Comparison of ENCODE assay signal across 27 mouse cellular contexts in genomic region chr16:95207547-95207946, GRCm38 (mm10). TPM values are rescaled to one million over a fixed set of nuclear protein-coding genes. Genes with fewer than 3 reads are reported as not detected.
DNase-seq lines count a peak whose midpoint lies in the region; ATAC-seq and TF ChIP-seq lines count a peak whose summit lies in the region.
"Had no signal": no experiment of that assay in that cellular context is flagged by ENCODE, and none has a peak within 500 bp of the region (broad histone marks: within the 10 kb centered on the region; RNA-seq: fewer than 3 reads in every experiment).

No protein-coding gene starts in this region.

- H3K9ac ChIP-seq in heart, embryonic 12.5 days: no peak overlapping the region
- H3K9ac ChIP-seq in stomach, embryonic 14.5 days (replicated peaks; ENCODE audit: low read depth, low read length): no peak overlapping the region
- H3K9ac ChIP-seq in stomach, postnatal 0 days (ENCODE audit: low read length): no peak overlapping the region
- H3K9ac ChIP-seq in intestine, embryonic 15.5 days: no peak overlapping the region
- H3K9ac ChIP-seq: embryonic facial prominence, embryonic 13.5 days; embryonic facial prominence, embryonic 15.5 days; forebrain, embryonic 12.5 days had no signal

- TF ChIP-seq CTCF in stomach, postnatal 0 days (IDR thresholded peaks at IDR 0.05; ENCODE audit: low read depth): no peak

- no peaks in the 10 kb centered on the region for H3K36me3 ChIP-seq in heart, embryonic 12.5 days
- no peaks in the 10 kb centered on the region for H3K36me3 ChIP-seq in stomach, embryonic 14.5 days (ENCODE audit: control insufficient read depth, insufficient read depth, low read length)
- H3K36me3 ChIP-seq in stomach, postnatal 0 days (ENCODE audit: control insufficient read depth, insufficient read depth, low read length): no peaks in the 10 kb centered on the region
- H3K36me3 ChIP-seq in intestine, embryonic 15.5 days: no peaks in the 10 kb centered on the region
- H3K36me3 ChIP-seq: embryonic facial prominence, embryonic 13.5 days; embryonic facial prominence, embryonic 15.5 days; forebrain, embryonic 10.5 days; forebrain, embryonic 12.5 days had no signal

- no peak for TF ChIP-seq EP300 in stomach, postnatal 0 days (optimal IDR thresholded peaks at IDR 0.05)

- H3K4me1 ChIP-seq in heart, embryonic 12.5 days (replicated peaks): no peaks in the 10 kb centered on the region
- H3K4me1 ChIP-seq in stomach, embryonic 14.5 days (ENCODE audit: control insufficient read depth, insufficient read depth, low read length): no peaks in the 10 kb centered on the region; the same call in 1 of the 2 replicates
- no peaks in the 10 kb centered on the region for H3K4me1 ChIP-seq in stomach, postnatal 0 days (replicated peaks; ENCODE audit: control insufficient read depth, insufficient read depth)
- no peaks in the 10 kb centered on the region for H3K4me1 ChIP-seq in intestine, embryonic 15.5 days (replicated peaks)
- H3K4me1 ChIP-seq: embryonic facial prominence, embryonic 13.5 days; forebrain, embryonic 10.5 days; forebrain, embryonic 12.5 days had no signal

- peak; percentile 61 for DNase-seq in heart, adult 11 months
- no peak for DNase-seq in stomach, postnatal 0 days (ENCODE audit: low spot score)
- no peak for DNase-seq in cerebellum, postnatal 36 days
- DNase-seq in thymus, adult 18-20 months: no peak
- DNase-seq: adrenal gland, adult 2 months; adrenal gland, postnatal 10 days; adrenal gland, postnatal 25 days; B cell, adult 2 months; cerebellum, adult 11 months; cerebellum, adult 18-20 months; cerebellum, adult 8-10 months; cerebellum, adult 9-11 months; cerebellum, postnatal 14 days; embryo, embryonic 11 days had no signal

- H3K9me3 ChIP-seq in heart, embryonic 12.5 days (replicated peaks): no peaks in the 10 kb centered on the region
- H3K9me3 ChIP-seq in stomach, embryonic 14.5 days (ENCODE audit: control insufficient read depth, low read depth, low read length): no peaks in the 10 kb centered on the region
- H3K9me3 ChIP-seq in stomach, postnatal 0 days (ENCODE audit: control insufficient read depth, low read length): no peaks in the 10 kb centered on the region
- no peaks in the 10 kb centered on the region for H3K9me3 ChIP-seq in intestine, embryonic 15.5 days
- H3K9me3 ChIP-seq: embryonic facial prominence, embryonic 13.5 days; embryonic facial prominence, embryonic 15.5 days; forebrain, embryonic 10.5 days; forebrain, embryonic 12.5 days had no signal

- no peak overlapping the region for H3K27ac ChIP-seq in heart, embryonic 12.5 days (ENCODE audit: poor library complexity, severe bottlenecking)
- H3K27ac ChIP-seq in stomach, embryonic 14.5 days (ENCODE audit: low read length): 0 out of 2 replicates have a peak overlapping the region, but pooled peaks have one; percentile 27
- 0 out of 2 replicates have a peak overlapping the region, but pooled peaks have one; percentile 35 for H3K27ac ChIP-seq in stomach, postnatal 0 days (replicated peaks)
- no peak overlapping the region for H3K27ac ChIP-seq in intestine, embryonic 15.5 days
- H3K27ac ChIP-seq: embryonic facial prominence, embryonic 13.5 days; embryonic facial prominence, embryonic 15.5 days; forebrain, embryonic 10.5 days; forebrain, embryonic 12.5 days had no signal

- no peaks in the 10 kb centered on the region for H3K27me3 ChIP-seq in heart, embryonic 12.5 days (replicated peaks)
- H3K27me3 ChIP-seq in stomach, embryonic 14.5 days (ENCODE audit: control insufficient read depth, insufficient read depth, low read length): no peaks in the 10 kb centered on the region
- no peaks in the 10 kb centered on the region for H3K27me3 ChIP-seq in stomach, postnatal 0 days (ENCODE audit: control insufficient read depth, insufficient read depth, low read length)
- H3K27me3 ChIP-seq in intestine, embryonic 15.5 days (replicated peaks): no peaks in the 10 kb centered on the region
- H3K27me3 ChIP-seq: embryonic facial prominence, embryonic 13.5 days; embryonic facial prominence, embryonic 15.5 days; forebrain, embryonic 12.5 days had no signal

- no peak overlapping the region for H3K4me2 ChIP-seq in heart, embryonic 12.5 days
- H3K4me2 ChIP-seq in stomach, embryonic 14.5 days (replicated peaks; ENCODE audit: low read depth, low read length): no peak overlapping the region
- H3K4me2 ChIP-seq in stomach, postnatal 0 days (replicated peaks; ENCODE audit: low read depth): no peak overlapping the region
- H3K4me2 ChIP-seq in intestine, embryonic 15.5 days (replicated peaks): no peak overlapping the region
- H3K4me2 ChIP-seq: embryonic facial prominence, embryonic 13.5 days; embryonic facial prominence, embryonic 15.5 days; forebrain, embryonic 12.5 days had no signal

- no peak for ATAC-seq in heart, embryonic 12.5 days (ENCODE audit: insufficient number of reproducible peaks, low FRiP score)
- ATAC-seq in granulocyte monocyte progenitor cell, adult 5-6 weeks (replicated peaks; ENCODE audit: poor library complexity, severe bottlenecking): peak; percentile 56
- no peak for ATAC-seq in stomach, embryonic 14.5 days (ENCODE audit: insufficient number of reproducible peaks, insufficient read depth, low FRiP score, low read depth)
- ATAC-seq in stomach, postnatal 0 days (ENCODE audit: low FRiP score, low TSS enrichment): no peak
- ATAC-seq in intestine, embryonic 15.5 days: no peak
- ATAC-seq: CD4-positive, CD25-positive, alpha-beta regulatory T cell, adult 4 months; forebrain, embryonic 14.5 days; forebrain, embryonic 16.5 days had no signal

- 65% methylated on average over 6 of the region's 6 CpGs for WGBS in heart, embryonic 12.5 days
- 73% methylated on average over 6 of the region's 6 CpGs for WGBS in stomach, embryonic 14.5 days
- 77% methylated on average over 6 of the region's 6 CpGs for WGBS in stomach, postnatal 0 days
- WGBS in intestine, embryonic 15.5 days: 77% methylated on average over 6 of the region's 6 CpGs

- no peak overlapping the region for H3K4me3 ChIP-seq in heart, embryonic 12.5 days
- H3K4me3 ChIP-seq in stomach, embryonic 14.5 days (ENCODE audit: low read depth, low read length): no peak overlapping the region
- no peak overlapping the region for H3K4me3 ChIP-seq in stomach, postnatal 0 days (ENCODE audit: low read depth, low read length)
- no peak overlapping the region for H3K4me3 ChIP-seq in intestine, embryonic 15.5 days (replicated peaks)
- H3K4me3 ChIP-seq: embryonic facial prominence, embryonic 13.5 days; embryonic facial prominence, embryonic 15.5 days; erythroblast, embryonic 14.5 days; forebrain, embryonic 10.5 days; forebrain, embryonic 12.5 days had no signal

RNA-seq across cellular contexts. Expression of gene Kcnj15, which starts 49.8 kb away (rescaled TPM):
- polyA plus RNA-seq in heart, embryonic 12.5 days (2016; fragmentation: Nextera tagmentation; extraction: Ambion mirVana): 0.53 and 1.1 TPM in 2 replicates
- total RNA-seq in granulocyte monocyte progenitor cell, adult 5-6 weeks (2014; fragmentation: Nextera tagmentation): not detected in 2 replicates
- not detected in 2 replicates for total RNA-seq in granulocyte monocyte progenitor cell, adult 5-6 weeks (2017)
- 5.0 and 5.3 TPM in 2 replicates for polyA plus RNA-seq in stomach, embryonic 14.5 days (2014; fragmentation: Nextera tagmentation; extraction: Ambion mirVana)
- polyA plus RNA-seq in stomach, postnatal 0 days (2015; fragmentation: Nextera tagmentation; extraction: Ambion mirVana): 10.5 and 10.6 TPM in 2 replicates
- 0.28 and 0.29 TPM in 2 replicates for polyA plus RNA-seq in intestine, embryonic 15.5 days (2015; fragmentation: Nextera tagmentation; extraction: Ambion mirVana)
- total RNA-seq: MEL had no signal
- polyA plus RNA-seq: forebrain, embryonic 16.5 days had no signal

Comparison
In these comparisons a context has a peak if more than half of its experiments do, and no peak if none do; other contexts are left out.
1. H3K27ac ChIP-seq: peak in stomach, embryonic 14.5 days (single experiment) and stomach, postnatal 0 days (single experiment); none in heart, embryonic 12.5 days (single experiment) and intestine, embryonic 15.5 days (single experiment).